Mouse (Mus musculus) stomach, postnatal 0 days (tissue): ENCODE data around the gene Pgf.

Source experiments
- CTCF ChIP-seq: IDR thresholded peaks from 2 replicates; pipeline ENCODE4 v1.5.1; 2016; ENCODE audit warnings: antibody characterized with exemption, low read depth, mild to moderate bottlenecking, moderate library complexity
- EP300 ChIP-seq: optimal IDR thresholded peaks from 2 replicates; pipeline ENCODE3; 2016; ENCODE audit warnings: antibody characterized with exemption

DNA sequence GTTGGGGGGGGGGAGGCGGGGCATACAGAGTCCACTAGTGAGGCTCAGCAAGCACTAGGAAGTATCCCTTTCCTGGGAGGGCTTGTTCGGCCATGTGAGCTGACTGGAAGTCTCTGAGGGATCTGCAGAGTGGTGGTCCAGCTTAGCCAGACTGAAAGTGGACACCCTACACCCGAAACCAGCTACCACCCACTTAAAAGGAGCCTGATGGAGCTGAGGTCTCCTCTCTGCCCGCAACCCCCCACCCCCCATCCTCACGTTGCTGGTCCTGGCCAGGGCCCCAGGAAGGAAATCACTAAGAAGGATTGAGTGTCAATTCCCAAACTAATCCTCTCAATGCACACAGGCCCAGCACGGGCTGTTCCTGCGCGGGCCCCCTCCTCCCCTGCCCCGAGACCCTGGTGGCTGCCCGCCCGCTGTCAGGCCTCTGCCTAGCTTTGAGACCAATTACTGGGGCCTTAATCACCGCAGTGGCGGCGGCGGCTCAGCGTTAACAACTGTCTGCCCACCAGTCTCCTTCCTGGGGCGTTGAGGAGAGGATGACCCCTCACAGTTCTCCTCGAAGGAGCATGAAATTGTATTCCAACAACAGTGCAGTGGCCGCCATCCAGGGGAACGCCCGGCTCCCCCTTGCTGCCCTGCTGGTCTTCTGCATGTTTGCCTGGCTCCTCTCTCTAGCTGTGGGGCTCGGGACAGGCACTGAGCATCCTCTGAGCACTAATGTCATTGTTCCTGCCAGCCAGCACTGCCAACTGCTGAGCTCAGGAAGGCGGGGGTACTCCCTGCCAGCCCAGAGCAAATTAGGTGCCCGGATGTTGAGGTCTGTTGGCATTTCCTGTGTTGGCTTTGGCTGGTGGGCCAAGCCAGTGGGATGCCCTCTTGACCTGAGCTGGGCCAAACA lies 23.6 kb upstream of the Pgf start:
- TF ChIP-seq CTCF (no peak; the same call in 1 of the 2 replicates), EP300 (no peak)
